Mouse (Mus musculus) cerebellum, postnatal 10 days (tissue): Measurements from ENCODE around the gene Tmem213.

Experiments
- DNase-seq, 2 experiments: peaks; one replicate each; pipeline ENCODE4 v3.0.0; 2021; ENCODE audit warnings: mixed read lengths in 2 of 2

Gene Tmem213

GRCm38 (mm10) chr6:38118341-38118740 lies 9.3 kb downstream of the Tmem213 start:
- DNase-seq, result no peak

- no peak for DNase-seq
These were observed 11.8 kb downstream of the Tmem213 start for GRCm38 (mm10) chr6:38120681-38121371.

- DNase-seq, result no peak
These were observed 12.8 kb downstream of the Tmem213 start for GRCm38 (mm10) chr6:38121843-38122242.

GRCm38 (mm10) chr6:38122791-38123190 lies 13.7 kb downstream of the Tmem213 start:
- DNase-seq, result no peak

GRCm38 (mm10) chr6:38123471-38124206 lies 14.6 kb downstream of the Tmem213 start:
- no peak for DNase-seq

GRCm38 (mm10) chr6:38124207-38124835 lies 15.3 kb downstream of the Tmem213 start, which contains the start of gene Atp6v0a4:
TSS of gene Atp6v0a4 (minus strand) at chr6:38124586.
- no peak for DNase-seq

GRCm38 (mm10) chr6:38124882-38125281 lies 15.8 kb downstream of the Tmem213 start:
- DNase-seq, result no peak

GRCm38 (mm10) chr6:38125462-38125861 lies 16.4 kb downstream of the Tmem213 start:
- no peak for DNase-seq

- no peak for DNase-seq
These were observed 19.1 kb downstream of the Tmem213 start for GRCm38 (mm10) chr6:38128115-38128514.

- no peak for DNase-seq
These were observed 20.8 kb downstream of the Tmem213 start for GRCm38 (mm10) chr6:38129883-38130282.

- peak; percentile 75 to 83 for DNase-seq
These were observed 22.8 kb downstream of the Tmem213 start for GRCm38 (mm10) chr6:38131801-38132231.

GRCm38 (mm10) chr6:38134806-38135559 lies 25.9 kb downstream of the Tmem213 start:
- DNase-seq, result peak; percentile 56 to 70

GRCm38 (mm10) chr6:38139086-38139485 lies 30.0 kb downstream of the Tmem213 start:
- no peak for DNase-seq

- no peak for DNase-seq
These were observed 31.3 kb downstream of the Tmem213 start for GRCm38 (mm10) chr6:38140402-38140801.

GRCm38 (mm10) chr6:38144161-38144998 lies 35.3 kb downstream of the Tmem213 start:
- DNase-seq, result peak; percentile 18 to 32

GRCm38 (mm10) chr6:38145463-38146065 lies 36.5 kb downstream of the Tmem213 start:
- no peak for DNase-seq

GRCm38 (mm10) chr6:38147301-38147700 lies 38.2 kb downstream of the Tmem213 start:
- no peak for DNase-seq

- peak; percentile 25 to 26 for DNase-seq
These were observed 39.6 kb downstream of the Tmem213 start for GRCm38 (mm10) chr6:38148626-38149025.

- DNase-seq, result no peak
These were observed 40.4 kb downstream of the Tmem213 start for GRCm38 (mm10) chr6:38149483-38149882.

- no peak for DNase-seq
These were observed 43.2 kb downstream of the Tmem213 start for GRCm38 (mm10) chr6:38152305-38152704.

- no peak for DNase-seq
These were observed 47.1 kb downstream of the Tmem213 start for GRCm38 (mm10) chr6:38156204-38156603.
